Mouse (Mus musculus) left cerebral cortex, postnatal 36 days (tissue): ENCODE measurements around the gene Krtap1-4. TPM values are rescaled to one million over a fixed set of nuclear protein-coding genes. Genes with fewer than 3 reads are reported as not detected.

Experiments
- DNase-seq, 2 experiments: peaks; one replicate each; pipeline ENCODE4 v3.0.0; 2021 to 2022; ENCODE audit warnings: low spot score in 2 of 2, mixed read lengths in 1 of 2
- intact Hi-C: fragments of 180-260 bp; cut with DNase I; formaldehyde crosslinking; loops from one replicate; pipeline ENCODE4 v1.15.1; 2025
- total RNA-seq, 2 experiments: library from RNA; stranded (reverse); gene quantifications; 2 replicates each; pipeline ENCODE4 v1.2.3; 2021

Krtap1-4 gene
- total RNA-seq, 2 experiments from 2014 or later = not detected

DNA sequence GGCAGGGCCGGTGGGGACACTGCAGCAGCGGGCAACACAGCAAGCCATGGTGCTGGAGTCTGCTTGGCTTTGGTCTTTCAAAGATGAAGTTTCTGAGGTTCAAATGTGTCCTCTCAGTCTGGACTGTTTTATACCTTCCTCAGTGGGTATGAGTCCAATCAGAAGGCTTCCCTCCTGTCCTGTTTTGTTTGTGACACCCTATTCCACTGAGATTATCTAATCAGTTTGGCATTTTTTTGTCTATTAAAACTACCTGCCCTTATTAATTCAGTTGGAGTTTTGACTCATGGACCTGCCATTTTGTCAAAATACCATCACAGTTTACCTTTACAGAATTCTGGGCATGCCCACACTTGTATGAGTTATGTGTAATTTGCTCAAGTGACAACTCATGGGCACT, 26.7 kb downstream of the Krtap1-4 start, which contains the start of gene Krtap3-2:
Gene Krtap3-2 (minus strand): TSS at position 101 of the 400 bp plus-strand sequence.
- DNase-seq = no peak
- intact Hi-C loops = no loop called here

DNA sequence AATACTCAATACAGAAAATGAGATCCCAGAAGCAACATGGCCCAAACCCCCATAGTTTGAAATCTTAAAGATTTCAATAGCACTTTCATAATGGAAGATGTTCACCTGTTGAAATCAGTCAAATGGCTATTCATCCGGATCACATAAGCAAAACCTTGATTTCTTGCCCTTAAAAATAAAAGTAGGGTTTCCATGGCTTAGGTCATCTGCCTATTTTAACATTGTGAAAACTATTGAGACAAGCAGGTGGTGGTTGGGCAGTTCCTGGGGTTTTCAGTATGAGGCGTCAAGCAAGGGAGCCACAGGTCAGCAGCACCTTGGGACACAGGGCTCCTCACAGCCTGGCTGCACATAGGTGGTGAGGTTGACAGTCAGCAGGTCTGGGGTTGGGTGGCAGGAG, 27.3 kb downstream of the Krtap1-4 start:
- DNase-seq = no peak
- intact Hi-C loops = no loop called here

DNA sequence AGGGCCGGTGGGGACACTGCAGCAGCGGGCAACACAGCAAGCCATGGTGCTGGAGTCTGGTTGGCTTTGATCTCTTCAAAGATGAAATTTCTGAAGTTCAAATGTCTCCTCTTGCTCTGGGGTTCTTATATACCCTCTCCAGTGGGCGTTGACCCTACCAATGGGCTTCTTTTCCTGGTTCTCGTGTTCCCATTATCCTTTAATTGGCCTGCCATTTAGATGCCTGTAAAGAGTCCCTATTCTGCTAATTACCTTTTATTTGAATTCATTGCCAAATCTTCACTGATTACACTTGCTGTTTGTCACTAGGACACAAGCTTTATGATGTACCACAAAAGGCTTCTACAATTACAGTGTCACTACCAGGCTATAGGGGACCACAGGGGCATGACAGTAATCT, 32.7 kb downstream of the Krtap1-4 start, which contains the start of gene Krtap3-3:
Gene Krtap3-3 (minus strand): TSS at position 101 of the 400 bp plus-strand sequence.
- DNase-seq = no peak
- intact Hi-C loops = no loop called here

DNA sequence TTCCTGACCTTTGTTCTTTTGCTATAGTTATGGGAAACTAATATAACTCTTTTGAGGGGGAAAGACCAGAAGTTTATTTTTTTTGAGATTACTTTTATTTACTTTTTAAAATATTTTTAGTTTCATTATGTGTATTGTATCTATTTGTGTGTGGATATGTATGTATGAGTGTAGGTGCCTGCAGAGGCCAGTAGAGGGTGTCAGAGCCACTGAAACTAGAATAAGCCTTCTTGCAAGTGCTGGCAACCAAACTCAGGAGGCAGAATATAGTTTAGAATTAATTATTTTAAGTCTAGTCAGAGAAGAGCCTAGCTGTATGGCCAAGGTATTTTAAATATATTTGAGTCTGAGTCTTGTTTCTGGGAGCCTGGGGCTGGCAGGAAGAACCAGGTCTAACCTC, 35.6 kb downstream of the Krtap1-4 start:
- intact Hi-C loops = no loop called here
- no peak for DNase-seq

DNA sequence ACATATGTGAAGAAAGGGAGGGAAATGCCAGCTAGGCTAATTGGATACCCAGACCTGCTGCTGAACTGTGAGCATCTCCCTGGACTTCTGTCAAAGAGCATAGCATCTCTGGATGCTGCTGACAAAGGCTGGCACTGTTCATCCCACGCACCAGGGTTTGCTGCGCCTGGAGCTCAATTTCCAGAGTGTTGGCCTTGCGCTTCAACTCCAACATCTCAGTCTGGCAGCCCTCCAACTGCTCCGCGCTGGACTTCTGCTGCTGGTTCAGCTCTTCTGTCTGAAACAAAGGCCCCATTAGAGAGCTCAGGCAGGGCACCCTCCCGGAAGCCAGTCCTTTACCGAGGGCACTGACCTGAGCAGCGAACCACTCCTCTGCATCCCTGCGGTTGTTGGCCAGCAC, 43.7 kb downstream of the Krtap1-4 start:
- intact Hi-C loops = no loop called here
- peak; percentile 14 to 16 for DNase-seq

Other genes with a start within 250 kb of the Krtap1-4 start
- not detected for gene Krt26, start 245.7 kb downstream of the Krtap1-4 start, total RNA-seq
- not detected for gene Krt27, start 232.6 kb downstream of the Krtap1-4 start, total RNA-seq
- gene Krt28, start 208.8 kb downstream of the Krtap1-4 start, total RNA-seq = not detected
- 10 to 100 TPM in 1 of 2 experiments, 1 to 10 TPM in 1; 9.7 to 12.4 TPM for gene Krt10, start 194.3 kb downstream of the Krtap1-4 start, total RNA-seq
- gene Krt12, start 161.4 kb downstream of the Krtap1-4 start, total RNA-seq = 10 to 100 TPM in 1 of 2 experiments, 1 to 10 TPM in 1; 9.4 to 13.4 TPM
- gene Krt20, start 145.5 kb downstream of the Krtap1-4 start, total RNA-seq = not detected
- not detected for gene Krt23, start 90.5 kb downstream of the Krtap1-4 start, total RNA-seq
- gene Krt39, start 62.3 kb downstream of the Krtap1-4 start, total RNA-seq = not detected
- gene Krt40, start 40.5 kb downstream of the Krtap1-4 start, total RNA-seq = not detected
- gene Krtap3-3, start 32.8 kb downstream of the Krtap1-4 start, total RNA-seq = not detected
- not detected for gene Krtap3-2, start 26.8 kb downstream of the Krtap1-4 start, total RNA-seq
- gene Gm11939, start 24.2 kb downstream of the Krtap1-4 start, total RNA-seq = not detected
- gene Krtap3-1, start 17.0 kb downstream of the Krtap1-4 start, total RNA-seq = not detected
- gene Krtap1-5, start 2.6 kb downstream of the Krtap1-4 start, total RNA-seq = not detected
- not detected for gene Krtap1-3, start 7.7 kb upstream of the Krtap1-4 start, total RNA-seq
- gene Krtap9-3, start 14.5 kb upstream of the Krtap1-4 start, total RNA-seq = not detected
- not detected for gene Gm11938, start 19.7 kb upstream of the Krtap1-4 start, total RNA-seq
- gene Gm11937, start 26.5 kb upstream of the Krtap1-4 start, total RNA-seq = not detected
- not detected for gene Krtap2-4, start 31.2 kb upstream of the Krtap1-4 start, total RNA-seq
- gene Gm11562, start 36.8 kb upstream of the Krtap1-4 start, total RNA-seq = not detected
- not detected for gene Krtap4-1, start 44.6 kb upstream of the Krtap1-4 start, total RNA-seq
- gene Krtap4-2, start 51.4 kb upstream of the Krtap1-4 start, total RNA-seq = not detected
- not detected for gene Krtap4-7, start 60.4 kb upstream of the Krtap1-4 start, total RNA-seq
- not detected for gene Gm11555, start 66.6 kb upstream of the Krtap1-4 start, total RNA-seq
- not detected for gene Gm11563, start 75.3 kb upstream of the Krtap1-4 start, total RNA-seq
- gene Krtap4-6, start 82.3 kb upstream of the Krtap1-4 start, total RNA-seq = not detected
- not detected for gene Gm14190, start 107.1 kb upstream of the Krtap1-4 start, total RNA-seq
- gene Gm14180, start 150.6 kb upstream of the Krtap1-4 start, total RNA-seq = not detected
- not detected for gene Gm11595, start 189.3 kb upstream of the Krtap1-4 start, total RNA-seq
- gene Krtap4-8, start 197.1 kb upstream of the Krtap1-4 start, total RNA-seq = not detected
- not detected for gene Krtap4-9, start 201.5 kb upstream of the Krtap1-4 start, total RNA-seq
- not detected for gene Gm11596, start 209.8 kb upstream of the Krtap1-4 start, total RNA-seq
- not detected for gene Gm11569, start 215.3 kb upstream of the Krtap1-4 start, total RNA-seq
- not detected for gene Gm11554, start 220.8 kb upstream of the Krtap1-4 start, total RNA-seq
- not detected for gene Krtap4-13, start 226.2 kb upstream of the Krtap1-4 start, total RNA-seq
- gene Gm11564, start 232.0 kb upstream of the Krtap1-4 start, total RNA-seq = not detected